Mouse (Mus musculus) ES-Bruce4 (cell line): ENCODE measurements around the gene Cdk17.

Experiments
- CTCF ChIP-seq: IDR thresholded peaks from one replicate; pipeline ENCODE4 v1.8.1; 2011; ENCODE audit warnings: low read depth, low read length
- EP300 ChIP-seq: IDR thresholded peaks from 2 replicates; pipeline ENCODE4 v1.6.1; 2011; ENCODE audit warnings: low read depth, low read length; ENCODE audit not compliant: insufficient read depth
- POLR2A ChIP-seq: IDR thresholded peaks from one replicate; pipeline ENCODE4 v1.8.1; 2011; ENCODE audit warnings: low read length; ENCODE audit not compliant: insufficient read depth

- TF ChIP-seq CTCF = no peak
- no peak for TF ChIP-seq POLR2A
- no peak for TF ChIP-seq EP300
Measured at GRCm38 (mm10) chr10:93261981-93262499, 101.4 kb downstream of the Cdk17 start.
